Mouse (Mus musculus): ENCODE data around the gene Gm6763. TPM values are rescaled to one million over a fixed set of nuclear protein-coding genes. Genes with fewer than 3 reads are reported as not detected.
"Not testable (repeated sequence)": the region's sequence is repeated elsewhere in the genome, so short reads cannot be mapped to it uniquely, and the experiment has no call there.

The Gm6763 gene
- polyA plus RNA-seq (2014; fragmentation: Nextera tagmentation; extraction: Ambion mirVana): not detected in 2 replicates

DNA sequence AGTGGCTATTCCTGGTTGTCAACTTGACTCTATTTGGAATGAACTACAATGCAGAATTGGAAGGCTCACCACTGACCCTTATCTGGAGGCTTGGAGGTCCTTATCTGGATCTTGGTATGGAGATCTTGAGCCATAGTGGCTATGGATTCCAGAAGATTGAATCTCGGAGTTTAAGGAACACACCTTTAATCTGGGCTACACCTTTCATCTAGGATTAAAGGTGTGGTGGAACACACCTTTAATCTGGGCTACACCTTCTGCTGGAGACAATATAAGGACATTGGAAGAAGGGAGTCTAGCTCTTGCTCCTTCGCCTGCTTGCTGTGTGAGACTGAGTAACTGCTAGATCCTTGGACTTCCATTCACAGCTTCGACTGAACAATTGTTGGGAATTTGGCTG, at the start of gene Gm6763:
Gene Gm6763 (plus strand): TSS at position 301 of the 400 bp plus-strand sequence.
- not testable (repeated sequence) for H3K4me1 ChIP-seq (replicated peaks; ENCODE audit: control insufficient read depth, insufficient read depth, low read length); H3K4me2 ChIP-seq; H3K27me3 ChIP-seq (replicated peaks; ENCODE audit: control insufficient read depth, insufficient read depth, low read length); H3K27ac ChIP-seq (ENCODE audit: low read depth, low read length); DNase-seq (ENCODE audit: low spot score); H3K4me3 ChIP-seq (ENCODE audit: low read depth, low read length); ATAC-seq (replicated peaks; ENCODE audit: low FRiP score); H3K36me3 ChIP-seq (ENCODE audit: control insufficient read depth, insufficient read depth, low read length); H3K9me3 ChIP-seq (ENCODE audit: control insufficient read depth, low read length); H3K9ac ChIP-seq (ENCODE audit: low read depth, low read length)
- no CpG with 5 or more reads among the region's 3 CpGs for WGBS

DNA sequence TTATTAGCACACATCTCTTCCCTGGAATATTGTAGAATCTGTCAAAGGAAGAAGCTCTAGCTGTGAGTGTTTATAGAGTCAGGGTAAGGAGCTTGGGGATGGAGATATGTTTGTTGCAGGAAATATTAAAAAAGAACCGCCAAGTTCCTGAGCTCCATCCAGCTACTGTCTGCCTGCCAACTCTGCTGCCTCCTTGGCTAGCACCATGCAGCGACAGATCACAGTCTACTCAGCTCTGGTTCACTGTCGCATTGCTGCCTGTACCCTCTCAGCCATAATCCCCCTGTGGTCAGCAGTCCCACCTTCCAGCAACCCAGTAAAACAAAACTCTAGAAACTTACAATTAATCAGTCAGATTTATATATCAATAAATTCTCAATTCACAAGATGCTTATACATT, 41.3 kb upstream of the Gm6763 start:
- whole genome bisulfite sequencing: 71% methylated on average over 3 of the region's 3 CpGs
- no peak overlapping the region for H3K4me3 ChIP-seq (ENCODE audit: low read depth, low read length)
- no peak for DNase-seq (ENCODE audit: low spot score)

GRCm38 (mm10) chr10:104118312-104118711, 33.0 kb upstream of the Gm6763 start:
- H3K9ac ChIP-seq (ENCODE audit: low read depth, low read length): no peak overlapping the region
- H3K9me3 ChIP-seq (ENCODE audit: control insufficient read depth, low read length): no peaks in the 10 kb centered on the region
- no peaks in the 10 kb centered on the region for H3K4me1 ChIP-seq (replicated peaks; ENCODE audit: control insufficient read depth, insufficient read depth, low read length)
- no peaks in the 10 kb centered on the region for H3K27me3 ChIP-seq (replicated peaks; ENCODE audit: control insufficient read depth, insufficient read depth, low read length)
- no peaks in the 10 kb centered on the region for H3K36me3 ChIP-seq (ENCODE audit: control insufficient read depth, insufficient read depth, low read length)
- no peak overlapping the region for H3K27ac ChIP-seq (ENCODE audit: low read depth, low read length)
- 48% methylated on average over 2 of the region's 2 CpGs for WGBS
- no peak overlapping the region for H3K4me3 ChIP-seq (ENCODE audit: low read depth, low read length)
- no peak for DNase-seq (ENCODE audit: low spot score)
- no peak for ATAC-seq (replicated peaks; ENCODE audit: low FRiP score)
- H3K4me2 ChIP-seq: no peak overlapping the region

More for the DNA sequence above, 41.3 kb upstream of the Gm6763 start:
- Histone ChIP-seq H3K9ac (ENCODE audit: low read depth, low read length) (no peak overlapping the region), H3K9me3 (ENCODE audit: control insufficient read depth, low read length) (no peaks in the 10 kb centered on the region), H3K4me2 (no peak overlapping the region), H3K27me3 (replicated peaks; ENCODE audit: control insufficient read depth, insufficient read depth, low read length) (no peaks in the 10 kb centered on the region), H3K4me1 (replicated peaks; ENCODE audit: control insufficient read depth, insufficient read depth, low read length) (no peaks in the 10 kb centered on the region), H3K27ac (ENCODE audit: low read depth, low read length) (no peak overlapping the region), H3K36me3 (ENCODE audit: control insufficient read depth, insufficient read depth, low read length) (no peaks in the 10 kb centered on the region)
- ATAC-seq (replicated peaks; ENCODE audit: low FRiP score): no peak

DNA sequence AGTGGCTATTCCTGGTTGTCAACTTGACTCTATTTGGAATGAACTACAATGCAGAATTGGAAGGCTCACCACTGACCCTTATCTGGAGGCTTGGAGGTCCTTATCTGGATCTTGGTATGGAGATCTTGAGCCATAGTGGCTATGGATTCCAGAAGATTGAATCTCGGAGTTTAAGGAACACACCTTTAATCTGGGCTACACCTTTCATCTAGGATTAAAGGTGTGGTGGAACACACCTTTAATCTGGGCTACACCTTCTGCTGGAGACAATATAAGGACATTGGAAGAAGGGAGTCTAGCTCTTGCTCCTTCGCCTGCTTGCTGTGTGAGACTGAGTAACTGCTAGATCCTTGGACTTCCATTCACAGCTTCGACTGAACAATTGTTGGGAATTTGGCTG, 8.6 kb upstream of the Gm6763 start, which contains the start of gene Gm21293:
Gene Gm21293 (plus strand): TSS at position 301 of the 400 bp plus-strand sequence.
- DNase-seq (ENCODE audit: low spot score); ATAC-seq (replicated peaks; ENCODE audit: low FRiP score); H3K4me2 ChIP-seq; H3K27me3 ChIP-seq (replicated peaks; ENCODE audit: control insufficient read depth, insufficient read depth, low read length); H3K4me1 ChIP-seq (replicated peaks; ENCODE audit: control insufficient read depth, insufficient read depth, low read length); H3K9ac ChIP-seq (ENCODE audit: low read depth, low read length); H3K36me3 ChIP-seq (ENCODE audit: control insufficient read depth, insufficient read depth, low read length); H3K27ac ChIP-seq (ENCODE audit: low read depth, low read length); H3K4me3 ChIP-seq (ENCODE audit: low read depth, low read length); H3K9me3 ChIP-seq (ENCODE audit: control insufficient read depth, low read length): not testable (repeated sequence)
- no CpG with 5 or more reads among the region's 3 CpGs for WGBS

- not testable (repeated sequence) for H3K27ac ChIP-seq (ENCODE audit: low read depth, low read length); DNase-seq (ENCODE audit: low spot score); H3K9me3 ChIP-seq (ENCODE audit: control insufficient read depth, low read length); ATAC-seq (replicated peaks; ENCODE audit: low FRiP score); H3K4me2 ChIP-seq; H3K4me3 ChIP-seq (ENCODE audit: low read depth, low read length); H3K4me1 ChIP-seq (replicated peaks; ENCODE audit: control insufficient read depth, insufficient read depth, low read length); H3K27me3 ChIP-seq (replicated peaks; ENCODE audit: control insufficient read depth, insufficient read depth, low read length); H3K9ac ChIP-seq (ENCODE audit: low read depth, low read length); H3K36me3 ChIP-seq (ENCODE audit: control insufficient read depth, insufficient read depth, low read length)
- no CpG with 5 or more reads among the region's 3 CpGs for WGBS
Observed at GRCm38 (mm10) chr10:104159706-104160105, 8.4 kb downstream of the Gm6763 start, which contains the start of gene Gm8764. Gene Gm8764, plus strand, starts transcription at chr10:104160006.

GRCm38 (mm10) chr10:104168215-104168614, 16.9 kb downstream of the Gm6763 start, which contains the start of gene Gm21304:
Gene Gm21304, plus strand, starts transcription at chr10:104168515.
- H3K4me2 ChIP-seq; H3K4me3 ChIP-seq (ENCODE audit: low read depth, low read length); H3K4me1 ChIP-seq (replicated peaks; ENCODE audit: control insufficient read depth, insufficient read depth, low read length); H3K27me3 ChIP-seq (replicated peaks; ENCODE audit: control insufficient read depth, insufficient read depth, low read length); H3K27ac ChIP-seq (ENCODE audit: low read depth, low read length); H3K9me3 ChIP-seq (ENCODE audit: control insufficient read depth, low read length); ATAC-seq (replicated peaks; ENCODE audit: low FRiP score); H3K9ac ChIP-seq (ENCODE audit: low read depth, low read length); DNase-seq (ENCODE audit: low spot score); H3K36me3 ChIP-seq (ENCODE audit: control insufficient read depth, insufficient read depth, low read length): not testable (repeated sequence)
- WGBS: no CpG with 5 or more reads among the region's 3 CpGs

DNA sequence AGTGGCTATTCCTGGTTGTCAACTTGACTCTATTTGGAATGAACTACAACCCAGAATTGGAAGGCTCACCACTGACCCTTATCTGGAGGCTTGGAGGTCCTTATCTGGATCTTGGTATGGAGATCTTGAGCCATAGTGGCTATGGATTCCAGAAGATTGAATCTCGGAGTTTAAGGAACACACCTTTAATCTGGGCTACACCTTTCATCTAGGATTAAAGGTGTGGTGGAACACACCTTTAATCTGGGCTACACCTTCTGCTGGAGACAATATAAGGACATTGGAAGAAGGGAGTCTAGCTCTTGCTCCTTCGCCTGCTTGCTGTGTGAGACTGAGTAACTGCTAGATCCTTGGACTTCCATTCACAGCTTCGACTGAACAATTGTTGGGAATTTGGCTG, 25.4 kb downstream of the Gm6763 start, which contains the start of gene Gm21312:
Gene Gm21312 (plus strand): TSS at position 301 of the 400 bp plus-strand sequence.
- not testable (repeated sequence) for ATAC-seq (replicated peaks; ENCODE audit: low FRiP score); H3K9me3 ChIP-seq (ENCODE audit: control insufficient read depth, low read length); H3K9ac ChIP-seq (ENCODE audit: low read depth, low read length); H3K4me1 ChIP-seq (replicated peaks; ENCODE audit: control insufficient read depth, insufficient read depth, low read length); H3K27me3 ChIP-seq (replicated peaks; ENCODE audit: control insufficient read depth, insufficient read depth, low read length); DNase-seq (ENCODE audit: low spot score); H3K36me3 ChIP-seq (ENCODE audit: control insufficient read depth, insufficient read depth, low read length); H3K27ac ChIP-seq (ENCODE audit: low read depth, low read length); H3K4me2 ChIP-seq; H3K4me3 ChIP-seq (ENCODE audit: low read depth, low read length)
- WGBS: no CpG with 5 or more reads among the region's 3 CpGs

DNA sequence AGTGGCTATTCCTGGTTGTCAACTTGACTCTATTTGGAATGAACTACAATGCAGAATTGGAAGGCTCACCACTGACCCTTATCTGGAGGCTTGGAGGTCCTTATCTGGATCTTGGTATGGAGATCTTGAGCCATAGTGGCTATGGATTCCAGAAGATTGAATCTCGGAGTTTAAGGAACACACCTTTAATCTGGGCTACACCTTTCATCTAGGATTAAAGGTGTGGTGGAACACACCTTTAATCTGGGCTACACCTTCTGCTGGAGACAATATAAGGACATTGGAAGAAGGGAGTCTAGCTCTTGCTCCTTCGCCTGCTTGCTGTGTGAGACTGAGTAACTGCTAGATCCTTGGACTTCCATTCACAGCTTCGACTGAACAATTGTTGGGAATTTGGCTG, 33.9 kb downstream of the Gm6763 start, which contains the start of gene Gm20765:
Gene Gm20765 (plus strand): TSS at position 301 of the 400 bp plus-strand sequence.
- not testable (repeated sequence) for H3K4me2 ChIP-seq; DNase-seq (ENCODE audit: low spot score); H3K4me1 ChIP-seq (replicated peaks; ENCODE audit: control insufficient read depth, insufficient read depth, low read length); H3K4me3 ChIP-seq (ENCODE audit: low read depth, low read length); H3K27me3 ChIP-seq (replicated peaks; ENCODE audit: control insufficient read depth, insufficient read depth, low read length); ATAC-seq (replicated peaks; ENCODE audit: low FRiP score); H3K9ac ChIP-seq (ENCODE audit: low read depth, low read length); H3K36me3 ChIP-seq (ENCODE audit: control insufficient read depth, insufficient read depth, low read length); H3K27ac ChIP-seq (ENCODE audit: low read depth, low read length); H3K9me3 ChIP-seq (ENCODE audit: control insufficient read depth, low read length)
- WGBS: no CpG with 5 or more reads among the region's 3 CpGs

DNA sequence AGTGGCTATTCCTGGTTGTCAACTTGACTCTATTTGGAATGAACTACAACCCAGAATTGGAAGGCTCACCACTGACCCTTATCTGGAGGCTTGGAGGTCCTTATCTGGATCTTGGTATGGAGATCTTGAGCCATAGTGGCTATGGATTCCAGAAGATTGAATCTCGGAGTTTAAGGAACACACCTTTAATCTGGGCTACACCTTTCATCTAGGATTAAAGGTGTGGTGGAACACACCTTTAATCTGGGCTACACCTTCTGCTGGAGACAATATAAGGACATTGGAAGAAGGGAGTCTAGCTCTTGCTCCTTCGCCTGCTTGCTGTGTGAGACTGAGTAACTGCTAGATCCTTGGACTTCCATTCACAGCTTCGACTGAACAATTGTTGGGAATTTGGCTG, 42.4 kb downstream of the Gm6763 start, which contains the start of gene Gm4340:
Gene Gm4340 (plus strand): TSS at position 301 of the 400 bp plus-strand sequence.
- not testable (repeated sequence) for H3K27me3 ChIP-seq (replicated peaks; ENCODE audit: control insufficient read depth, insufficient read depth, low read length); H3K36me3 ChIP-seq (ENCODE audit: control insufficient read depth, insufficient read depth, low read length); H3K4me1 ChIP-seq (replicated peaks; ENCODE audit: control insufficient read depth, insufficient read depth, low read length); H3K9ac ChIP-seq (ENCODE audit: low read depth, low read length); H3K27ac ChIP-seq (ENCODE audit: low read depth, low read length); H3K4me2 ChIP-seq; DNase-seq (ENCODE audit: low spot score); H3K4me3 ChIP-seq (ENCODE audit: low read depth, low read length); ATAC-seq (replicated peaks; ENCODE audit: low FRiP score); H3K9me3 ChIP-seq (ENCODE audit: control insufficient read depth, low read length)
- WGBS: no CpG with 5 or more reads among the region's 3 CpGs

All from liver, embryonic 11.5 days (tissue).